Mouse (Mus musculus) bone marrow macrophage, adult 2 months (primary cell): ENCODE measurements around the gene Prmt1. TPM values are rescaled to one million over a fixed set of nuclear protein-coding genes. Genes with fewer than 3 reads are reported as not detected.

ENCODE experiments used
- H3K27ac ChIP-seq: 2 replicates; pipeline ENCODE4 v1.5.1; 2012; ENCODE audit warnings: low read depth, low read length; ENCODE audit not compliant: insufficient read depth
- H3K4me1 ChIP-seq: 2 replicates; pipeline ENCODE4 v1.6.1; 2012; ENCODE audit warnings: low read length; ENCODE audit not compliant: control insufficient read depth, insufficient read depth
- H3K4me3 ChIP-seq: 2 replicates; pipeline ENCODE4 v1.5.1; 2012; ENCODE audit warnings: mild to moderate bottlenecking, low read length, moderate library complexity; ENCODE audit not compliant: insufficient read depth
- CTCF ChIP-seq: IDR thresholded peaks from 2 replicates; pipeline ENCODE4 v1.5.1; 2012; ENCODE audit warnings: low read depth, mild to moderate bottlenecking, low read length, moderate library complexity
- POLR2A ChIP-seq: IDR thresholded peaks from 2 replicates; pipeline ENCODE4 v1.6.1; 2012; ENCODE audit warnings: mild to moderate bottlenecking, low read depth, low read length, borderline replicate concordance
- polyA plus RNA-seq: library from polyadenylated mRNA; stranded (reverse); fragments of >200 nt; gene quantifications from 2 replicates; pipeline ENCODE4 v1.2.4, GENCODE M21; 2012; ENCODE audit not compliant: missing spikeins, insufficient read depth, insufficient read length

Gene Prmt1
- polyA plus RNA-seq, result 54.4 and 61.6 TPM in 2 replicates

DNA sequence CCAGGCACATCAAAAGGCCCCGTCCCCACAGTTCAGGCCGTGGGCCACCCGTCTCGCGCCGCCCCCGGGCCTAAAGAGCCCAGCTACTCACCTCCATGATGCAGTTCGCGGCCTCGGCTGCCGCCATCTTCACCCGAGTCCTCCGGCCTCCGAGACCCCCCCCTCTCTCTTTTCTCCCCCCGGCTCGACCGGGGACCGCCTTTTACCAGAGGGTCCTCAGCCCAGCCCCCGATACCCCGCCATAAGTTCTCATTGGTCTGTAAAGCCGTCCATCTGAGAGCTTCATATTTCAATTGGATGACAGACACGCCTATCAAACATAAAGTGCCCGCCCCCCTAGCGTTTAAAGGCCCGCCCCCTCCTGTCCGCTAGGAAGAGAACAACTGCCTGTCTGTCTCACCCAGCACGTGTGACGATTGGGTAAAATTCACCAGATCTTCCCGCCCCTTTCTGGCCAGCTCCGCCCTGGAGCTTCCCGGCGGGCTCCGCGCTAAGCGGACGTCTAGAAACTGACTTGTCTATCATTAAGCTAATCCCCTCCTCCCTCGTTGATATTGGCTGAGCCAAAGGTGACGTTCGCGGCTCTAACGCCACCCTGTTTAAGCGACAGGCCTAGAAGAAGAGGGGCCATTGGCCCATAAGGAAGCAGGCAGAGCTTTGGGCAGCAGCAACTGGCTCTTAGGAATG is at the start of gene Prmt1:
Gene Prmt1 (minus strand): TSS at position 377 of the 687 bp plus-strand sequence.
- Histone ChIP-seq H3K27ac (peak within 1 kb of the TSS; percentile 81), H3K4me1 (peaks cover 10% of the 10 kb centered on the region), H3K4me3 (peak within 1 kb of the TSS; percentile 97)
- TF ChIP-seq CTCF (no peak), POLR2A (no peak)

DNA sequence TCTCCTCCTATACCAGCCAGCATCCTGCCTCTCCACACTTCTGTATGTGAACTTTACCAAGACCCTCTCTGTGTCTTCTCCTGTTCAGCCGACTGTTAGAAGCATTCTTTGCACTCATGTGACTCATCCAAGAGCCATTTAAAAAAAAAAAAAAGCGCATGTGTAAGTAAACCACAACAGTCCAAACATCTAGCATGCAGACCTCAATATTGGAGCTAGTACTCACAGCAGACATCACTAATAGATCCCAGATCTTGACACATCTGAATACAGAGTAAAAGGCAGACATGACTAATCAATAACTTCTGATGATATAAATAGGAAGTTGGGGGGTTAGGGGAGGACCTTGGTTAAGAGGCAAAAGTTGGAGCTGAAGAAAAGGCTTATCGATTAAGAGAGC is 49.3 kb upstream of the Prmt1 start:
- H3K4me1 ChIP-seq, result no peaks in the 10 kb centered on the region
- TF ChIP-seq CTCF, result no peak
- no peak for TF ChIP-seq POLR2A
- no peak overlapping the region for H3K27ac ChIP-seq
- no peak overlapping the region for H3K4me3 ChIP-seq

DNA sequence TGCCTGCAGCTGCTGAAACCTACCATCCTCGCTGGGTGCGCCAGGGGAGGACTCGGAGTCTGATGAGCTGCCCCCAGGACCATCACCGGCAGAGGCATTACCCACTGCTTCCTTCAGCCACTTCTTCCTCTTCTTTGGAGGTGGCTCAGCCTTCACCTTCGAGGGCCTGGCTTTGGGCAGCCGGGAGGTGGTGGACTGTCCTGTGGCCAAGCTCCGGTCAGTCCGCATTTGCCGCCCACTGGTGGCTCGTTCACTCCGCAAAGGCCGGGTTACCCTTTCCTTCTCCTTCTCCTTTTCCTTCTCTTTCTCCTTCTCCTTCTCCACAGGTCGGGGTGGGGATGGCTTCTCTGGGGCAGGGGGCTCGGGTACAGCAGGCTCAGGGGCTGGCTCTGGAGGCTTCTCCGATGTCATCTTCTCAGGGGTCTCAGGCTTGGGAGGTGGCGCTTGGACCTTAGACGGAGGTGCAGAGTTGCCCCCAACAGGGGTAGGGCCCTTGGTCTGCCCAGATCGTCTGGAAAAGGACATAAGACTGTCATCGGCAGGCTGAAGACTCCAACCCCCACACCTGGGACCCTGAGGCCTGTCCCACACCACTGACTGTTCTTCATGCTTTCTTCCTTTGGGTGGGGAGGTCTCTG is 47.5 kb upstream of the Prmt1 start:
- TF ChIP-seq POLR2A, result no peak
- no peak for TF ChIP-seq CTCF
- Histone ChIP-seq H3K4me1 (no peaks in the 10 kb centered on the region), H3K4me3 (no peak overlapping the region), H3K27ac (no peak overlapping the region)

DNA sequence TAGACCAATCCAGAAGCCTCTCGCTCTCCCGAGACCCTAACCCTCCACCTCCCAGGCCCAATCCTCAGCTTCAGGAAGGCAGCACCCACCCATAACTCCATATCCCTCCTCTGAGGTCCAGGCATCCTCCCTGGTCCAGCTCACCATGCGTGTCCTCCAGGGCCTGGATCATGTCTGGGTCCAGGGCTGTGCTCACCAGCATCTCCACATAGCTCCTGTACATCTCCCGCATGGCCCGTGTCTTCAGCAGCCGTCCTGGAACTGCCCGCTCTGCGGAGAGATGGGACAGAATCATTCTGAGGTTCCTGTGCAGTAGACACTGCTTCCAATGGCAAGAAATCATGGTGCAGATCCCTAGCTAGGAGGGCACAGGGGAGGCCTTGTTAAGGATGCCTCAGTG is 44.5 kb upstream of the Prmt1 start:
- TF ChIP-seq POLR2A (no peak), CTCF (no peak)
- peaks cover 5% of the 10 kb centered on the region for H3K4me1 ChIP-seq
- H3K27ac ChIP-seq, result no peak overlapping the region
- H3K4me3 ChIP-seq, result no peak overlapping the region

DNA sequence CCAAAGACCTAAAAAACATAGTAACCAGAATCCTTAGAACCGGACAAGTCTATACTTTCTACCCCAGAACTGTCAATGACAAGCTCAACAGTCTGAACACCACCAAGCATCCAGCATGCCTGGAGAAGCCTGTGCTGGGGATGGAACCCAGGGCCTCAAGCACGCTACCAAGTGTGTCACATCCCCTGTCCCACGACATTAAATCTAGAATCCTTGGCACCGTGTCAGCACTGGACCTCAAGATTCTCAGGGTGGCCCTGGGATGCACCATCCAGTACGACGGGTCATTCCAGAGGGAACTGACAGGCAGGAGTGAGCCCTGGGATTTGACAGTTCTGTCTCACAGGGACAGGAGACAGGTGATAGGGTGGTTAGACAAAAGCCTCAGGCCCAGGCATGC is 43.6 kb upstream of the Prmt1 start:
- no peak overlapping the region for H3K4me3 ChIP-seq
- no peak for TF ChIP-seq CTCF
- TF ChIP-seq POLR2A, result no peak
- H3K4me1 ChIP-seq, result peaks cover 5% of the 10 kb centered on the region
- no peak overlapping the region for H3K27ac ChIP-seq

DNA sequence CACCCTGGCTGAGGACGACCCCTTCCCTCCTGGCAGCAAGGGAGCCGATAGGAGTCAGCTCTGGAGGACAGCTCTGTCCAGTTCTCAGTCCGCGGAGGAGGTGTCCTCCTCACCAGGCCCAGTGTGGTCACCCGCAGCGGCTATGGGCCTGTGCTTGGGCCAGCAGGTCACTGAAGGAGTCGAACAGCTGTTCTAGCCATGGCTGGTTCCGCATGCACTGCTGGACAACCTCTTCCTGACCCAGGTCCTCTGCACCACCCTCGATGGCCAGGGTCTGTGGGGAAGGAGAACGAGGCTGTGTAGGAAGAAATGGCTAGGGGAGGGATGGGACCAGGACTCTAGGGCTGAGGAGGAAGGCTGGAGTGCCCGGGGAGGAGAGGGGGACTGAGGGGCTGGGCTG is 42.0 kb upstream of the Prmt1 start:
- Histone ChIP-seq H3K4me1 (peaks cover 7% of the 10 kb centered on the region), H3K27ac (no peak overlapping the region), H3K4me3 (no peak overlapping the region)
- no peak for TF ChIP-seq POLR2A
- no peak for TF ChIP-seq CTCF

DNA sequence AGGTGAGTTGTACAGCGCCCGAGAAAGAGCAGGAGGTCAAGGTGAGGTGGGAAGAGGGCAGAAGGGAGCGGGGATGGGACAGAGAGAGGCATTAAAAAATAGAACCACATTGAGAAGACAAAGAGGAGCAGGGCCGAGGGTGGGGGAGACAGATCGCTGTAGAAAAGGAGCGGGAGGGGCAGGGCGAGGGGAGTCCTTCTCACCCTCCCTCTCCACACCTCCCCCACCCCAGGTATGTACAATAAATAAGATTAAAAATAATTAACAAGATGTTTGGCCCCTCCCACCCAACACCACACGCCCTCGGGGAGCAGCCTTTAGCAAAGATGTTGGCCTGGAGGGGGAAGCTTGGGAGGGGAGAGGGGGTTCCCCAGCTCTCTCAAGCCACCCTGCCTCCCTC is 41.4 kb upstream of the Prmt1 start:
- TF ChIP-seq POLR2A, result no peak
- TF ChIP-seq CTCF, result no peak
- Histone ChIP-seq H3K4me1 (peaks cover 7% of the 10 kb centered on the region), H3K27ac (no peak overlapping the region), H3K4me3 (no peak overlapping the region)

DNA sequence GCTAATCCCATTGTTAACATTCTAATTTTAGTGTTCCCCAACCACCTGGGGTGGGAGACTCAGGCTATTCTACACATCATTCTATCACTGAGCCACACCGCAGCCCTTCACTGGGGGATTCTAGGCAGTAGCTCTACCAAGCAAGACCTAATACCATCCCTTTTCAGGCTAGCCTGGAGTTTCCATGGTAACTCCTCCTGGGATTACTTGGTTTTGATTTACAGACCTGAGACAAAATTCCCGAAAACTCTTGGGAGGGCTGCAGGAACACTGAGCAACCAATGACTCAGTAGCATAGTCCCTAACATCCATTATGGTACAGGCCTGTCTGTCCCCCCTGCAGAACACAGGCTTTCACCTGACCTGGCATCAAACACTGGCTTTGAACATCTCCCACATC is 39.9 kb upstream of the Prmt1 start:
- no peak overlapping the region for H3K4me3 ChIP-seq
- TF ChIP-seq CTCF (no peak), POLR2A (no peak)
- no peak overlapping the region for H3K27ac ChIP-seq
- H3K4me1 ChIP-seq, result peaks cover 7% of the 10 kb centered on the region

DNA sequence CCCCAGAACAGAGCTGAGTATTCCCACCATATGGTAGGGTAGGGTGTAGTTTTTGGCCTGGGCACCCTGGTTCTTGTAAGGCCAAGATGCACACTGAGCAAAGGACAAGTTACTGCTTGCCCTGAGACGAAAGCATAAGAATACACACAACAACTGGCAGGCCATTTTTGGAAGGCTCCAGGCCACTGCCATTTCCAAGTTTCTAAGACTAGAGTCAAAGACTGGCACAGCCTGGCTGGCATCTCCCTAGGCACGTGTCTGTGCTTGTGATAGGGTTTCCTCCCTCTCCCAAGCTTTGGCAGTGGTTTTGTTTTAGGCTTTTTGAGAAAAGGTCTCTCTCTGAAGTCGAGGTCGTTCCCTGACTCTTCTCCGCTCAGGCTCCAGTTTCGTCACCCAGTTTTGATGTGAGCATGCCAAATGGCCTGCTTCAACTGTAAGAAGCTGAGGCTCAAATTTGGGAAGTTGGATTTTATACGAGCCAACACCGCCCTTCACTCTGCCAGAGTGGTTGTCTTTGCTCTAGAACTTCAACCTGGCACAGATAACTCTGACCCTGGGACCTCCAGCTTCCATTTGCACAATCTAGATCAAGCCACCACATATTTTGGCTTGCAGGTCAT is 39.3 kb upstream of the Prmt1 start:
- Histone ChIP-seq H3K27ac (no peak overlapping the region), H3K4me1 (peaks cover 7% of the 10 kb centered on the region), H3K4me3 (no peak overlapping the region)
- no peak for TF ChIP-seq CTCF
- TF ChIP-seq POLR2A, result no peak
